Mouse (Mus musculus) forebrain, embryonic 14.5 days (tissue): ENCODE measurements around the gene Cyp46a1. TPM values are rescaled to one million over a fixed set of nuclear protein-coding genes. Genes with fewer than 3 reads are reported as not detected.

Experiments used
- ATAC-seq: fragments of 200-750 bp; cut with Nextera tagmentation; 2 replicates; pipeline ENCODE4 v1.8.0; 2017; ENCODE audit warnings: mild to moderate bottlenecking, moderate library complexity
- DNase-seq: peaks from one replicate; pipeline ENCODE4 v3.0.0-alpha.2; 2015; ENCODE audit warnings: low spot score
- H3K27ac ChIP-seq: fragments of 300-500 bp; sonication (generic); 2 replicates; pipeline ENCODE4 v1.5.1; 2014; ENCODE audit warnings: low read depth, mild to moderate bottlenecking, control low read depth, low read length, moderate library complexity
- H3K27me3 ChIP-seq: fragments of 300-500 bp; sonication (generic); replicated peaks from 2 replicates; pipeline ENCODE4 v1.6.1; 2014; ENCODE audit warnings: low read length, control low read depth, mixed read lengths; ENCODE audit not compliant: control insufficient read depth, insufficient read depth
- H3K36me3 ChIP-seq: fragments of 300-500 bp; sonication (generic); 2 replicates; pipeline ENCODE4 v1.6.1; 2014; ENCODE audit warnings: low read length, control low read depth; ENCODE audit not compliant: control insufficient read depth, insufficient read depth
- H3K4me1 ChIP-seq: fragments of 300-500 bp; sonication (generic); 2 replicates; pipeline ENCODE4 v1.6.1; 2014; ENCODE audit warnings: antibody characterized with exemption, low read length, control low read depth; ENCODE audit not compliant: control insufficient read depth, insufficient read depth
- H3K4me2 ChIP-seq: fragments of 300-500 bp; sonication (generic); 2 replicates; pipeline ENCODE4 v1.6.1; 2014; ENCODE audit warnings: mild to moderate bottlenecking, control low read depth, low read length
- H3K4me3 ChIP-seq: fragments of 300-500 bp; sonication (generic); 2 replicates; pipeline ENCODE4 v1.5.1; 2014; ENCODE audit warnings: low read depth, low read length, control low read depth
- H3K9ac ChIP-seq: fragments of 300-500 bp; sonication (generic); 2 replicates; pipeline ENCODE4 v1.6.1; 2014; ENCODE audit warnings: mild to moderate bottlenecking, low read length, control low read depth, moderate library complexity
- H3K9me3 ChIP-seq: fragments of 300-500 bp; sonication (generic); replicated peaks from 2 replicates; pipeline ENCODE4 v1.6.1; 2016; ENCODE audit warnings: low read length, control low read depth, mixed read lengths; ENCODE audit not compliant: control insufficient read depth
- WGBS: fragments of 180-500 bp; shearing (Covaris S2); extraction: QIAGEN DNeasy Blood & Tissue Kit; methylation state at CpG from one replicate; pipeline ENCODE4 v1.1.7; 2014; 5-methylcytosine and 5-hydroxymethylcytosine counted together
- polyA plus RNA-seq: library from polyadenylated mRNA; unstranded; fragments of >200 nt; fragmentation: Nextera tagmentation; extraction: Ambion mirVana; gene quantifications from 2 replicates; pipeline ENCODE4 v1.2.1, GENCODE M21; 2014

Cyp46a1 gene
- polyA plus RNA-seq, 1 experiment from 2014 or later, result 10.9 TPM

DNA sequence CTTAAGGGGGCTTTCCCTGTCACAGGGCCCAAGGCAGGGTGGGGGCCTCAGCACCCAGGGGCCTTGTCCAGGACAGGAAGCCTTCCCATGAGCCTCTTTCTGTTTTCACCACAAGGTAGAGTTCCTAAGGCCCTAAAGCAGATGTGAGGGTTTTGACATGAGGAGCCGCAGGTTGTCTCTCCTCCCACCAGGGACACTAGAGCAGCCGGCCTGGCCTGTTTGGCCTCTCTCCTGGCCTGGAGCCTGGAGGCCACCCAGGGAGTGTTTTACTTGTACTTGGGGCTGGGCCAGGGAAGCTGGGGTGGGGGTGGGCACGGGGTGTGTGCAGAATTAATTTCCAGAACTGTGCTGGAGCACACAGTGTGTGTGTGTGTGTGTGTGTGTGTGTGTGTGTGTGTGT lies 31.2 kb downstream of the Cyp46a1 start:
- WGBS, result 23% methylated on average over 3 of the region's 3 CpGs
- peak; percentile 49; the same call in 1 of the 2 replicates for ATAC-seq
- Histone ChIP-seq H3K27me3 (no peaks in the 10 kb centered on the region), H3K4me2 (no peak overlapping the region), H3K9ac (no peak overlapping the region), H3K36me3 (no peaks in the 10 kb centered on the region), H3K27ac (no peak overlapping the region), H3K9me3 (no peaks in the 10 kb centered on the region), H3K4me1 (peaks cover 2% of the 10 kb centered on the region; the same call in 1 of the 2 replicates), H3K4me3 (no peak overlapping the region)
- DNase-seq, result peak; percentile 55

DNA sequence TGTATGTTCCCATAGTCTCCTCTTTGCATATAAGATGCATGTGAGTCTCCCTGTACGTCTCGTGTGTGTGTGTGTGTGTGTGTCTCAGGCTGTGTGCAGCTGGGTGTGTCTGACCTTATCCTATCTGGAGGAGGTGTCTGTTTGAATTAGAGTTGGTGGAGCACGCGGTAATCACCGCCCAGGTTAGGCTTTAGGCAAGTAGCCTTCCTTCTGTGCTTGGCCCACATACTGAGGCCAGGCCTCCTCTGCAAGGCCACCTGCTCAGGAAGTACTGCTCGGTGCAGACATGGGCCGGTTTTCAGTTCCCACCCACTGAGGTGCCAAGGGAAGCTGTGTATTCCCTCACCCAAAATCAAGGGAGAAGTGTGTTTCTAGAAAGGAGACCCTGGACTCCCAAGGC lies 31.7 kb downstream of the Cyp46a1 start:
- WGBS, result 79% methylated on average over 7 of the region's 7 CpGs

DNA sequence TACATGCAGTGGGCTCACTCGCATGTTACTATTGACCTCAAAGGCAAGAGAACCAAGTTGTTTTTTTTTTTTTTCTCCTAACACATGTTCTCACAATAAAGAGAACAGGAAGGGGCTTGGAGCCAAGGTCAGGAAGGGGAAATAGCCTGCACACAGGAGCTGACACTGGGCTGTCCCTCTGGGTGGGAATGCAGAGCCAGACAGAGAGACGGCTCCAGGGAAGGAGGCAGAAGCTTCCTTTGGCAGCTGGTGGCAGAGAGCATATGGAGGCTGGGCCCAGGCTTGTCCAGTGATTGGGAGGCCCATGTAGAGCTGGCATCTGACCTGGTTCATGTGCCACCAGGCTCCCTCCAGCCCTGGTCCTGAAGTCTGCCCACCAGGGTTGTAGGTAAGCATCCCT lies 33.7 kb downstream of the Cyp46a1 start:
- 92% methylated on average over 2 of the region's 2 CpGs for WGBS
- ATAC-seq (no peak), DNase-seq (no peak)
- no peak overlapping the region for H3K4me3 ChIP-seq
- H3K9ac ChIP-seq, result no peak overlapping the region
- H3K9me3 ChIP-seq, result no peaks in the 10 kb centered on the region
- H3K36me3 ChIP-seq, result no peaks in the 10 kb centered on the region
- H3K4me2 ChIP-seq, result no peak overlapping the region
- H3K27ac ChIP-seq, result no peak overlapping the region
- peaks cover 2% of the 10 kb centered on the region; the same call in 1 of the 2 replicates for H3K4me1 ChIP-seq
- H3K27me3 ChIP-seq, result no peaks in the 10 kb centered on the region

More for the DNA sequence above, 31.7 kb downstream of the Cyp46a1 start:
- H3K9me3 ChIP-seq, result no peaks in the 10 kb centered on the region
- no peak overlapping the region for H3K4me2 ChIP-seq
- DNase-seq (no peak), ATAC-seq (no peak)
- H3K4me3 ChIP-seq, result no peak overlapping the region
- H3K9ac ChIP-seq, result no peak overlapping the region
- H3K36me3 ChIP-seq, result no peaks in the 10 kb centered on the region
- H3K27me3 ChIP-seq, result no peaks in the 10 kb centered on the region
- H3K27ac ChIP-seq, result no peak overlapping the region
- H3K4me1 ChIP-seq, result peaks cover 2% of the 10 kb centered on the region; the same call in 1 of the 2 replicates

DNA sequence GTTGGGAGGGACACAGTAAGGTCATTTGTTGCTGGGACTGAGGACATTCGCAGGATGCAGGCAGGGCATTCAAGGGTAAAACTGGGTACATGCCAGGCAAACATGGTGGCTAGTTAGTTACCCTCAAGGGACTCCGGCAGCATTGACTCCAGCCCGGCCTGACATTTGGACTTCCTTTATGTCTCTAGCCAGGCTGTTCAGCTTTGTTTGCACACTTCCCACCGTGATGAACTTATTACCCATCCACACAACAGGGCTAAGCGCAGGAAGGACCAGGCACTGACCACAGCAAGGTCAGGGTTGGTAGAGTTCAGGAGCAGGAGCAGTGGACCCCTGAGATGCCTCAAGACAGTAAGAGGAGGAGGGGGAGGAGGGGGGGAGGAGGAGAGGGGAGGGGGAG lies 34.7 kb downstream of the Cyp46a1 start:
- Histone ChIP-seq H3K4me1 (peaks cover 2% of the 10 kb centered on the region; the same call in 1 of the 2 replicates), H3K36me3 (no peaks in the 10 kb centered on the region), H3K27ac (no peak overlapping the region), H3K4me2 (no peak overlapping the region), H3K9ac (no peak overlapping the region), H3K4me3 (no peak overlapping the region), H3K27me3 (no peaks in the 10 kb centered on the region), H3K9me3 (no peaks in the 10 kb centered on the region)
- WGBS, result 54% methylated on average over 5 of the region's 5 CpGs
- DNase-seq (no peak), ATAC-seq (no peak)

DNA sequence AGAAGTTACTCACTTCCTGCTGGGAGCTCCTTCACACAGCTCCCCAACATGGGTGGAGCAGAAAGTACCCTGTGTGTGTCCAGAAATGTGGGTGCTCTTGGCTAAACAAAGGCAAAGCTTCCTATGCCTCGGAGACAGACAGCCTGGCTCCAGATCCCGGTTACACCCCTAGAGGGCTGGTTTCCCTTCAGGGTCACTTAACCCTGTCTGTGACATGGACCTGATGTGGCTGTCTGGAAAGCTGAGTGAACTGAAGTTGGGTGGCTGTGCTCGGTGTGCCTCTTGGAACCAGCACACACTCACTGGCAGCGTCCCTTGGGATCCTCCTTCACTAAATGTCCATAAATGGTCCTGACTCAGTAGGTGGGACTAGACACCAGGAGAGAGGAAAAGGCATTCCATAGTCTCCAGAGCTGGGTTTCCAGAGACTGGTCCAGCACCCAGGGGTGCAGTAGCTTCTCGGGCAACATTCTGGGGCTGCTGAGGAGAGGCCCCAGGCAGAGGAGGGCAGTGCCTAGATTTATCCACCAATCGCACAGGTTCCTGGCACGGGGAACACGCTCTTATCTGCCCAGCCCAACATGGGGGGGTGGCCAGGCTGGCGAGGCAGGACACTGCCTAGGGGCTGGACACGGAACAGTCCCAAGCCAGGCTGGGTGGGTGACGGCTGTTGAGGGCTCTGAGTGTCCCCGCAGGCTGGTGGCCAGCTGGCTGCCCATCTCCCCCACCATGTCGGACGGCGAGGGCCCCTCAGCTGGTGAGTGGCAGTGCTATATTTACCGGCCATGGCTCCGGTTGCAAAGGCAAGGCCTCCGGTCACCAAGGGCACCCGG lies 36.6 kb downstream of the Cyp46a1 start, which contains the start of gene Eml1:
Eml1 (plus strand) TSS at position 362 of the 833 bp plus-strand sequence.
- H3K4me2 ChIP-seq, result no peak within 1 kb of the TSS
- WGBS, result 83% methylated on average over 19 of the region's 19 CpGs
- H3K9me3 ChIP-seq, result no peaks in the 10 kb centered on the region
- no peak for DNase-seq
- no peaks in the 10 kb centered on the region for H3K36me3 ChIP-seq
- ATAC-seq, result no peak
- no peaks in the 10 kb centered on the region for H3K4me1 ChIP-seq
- H3K4me3 ChIP-seq, result no peak within 1 kb of the TSS
- no peak within 1 kb of the TSS for H3K27ac ChIP-seq
- no peak within 1 kb of the TSS for H3K9ac ChIP-seq
- no peaks in the 10 kb centered on the region for H3K27me3 ChIP-seq

DNA sequence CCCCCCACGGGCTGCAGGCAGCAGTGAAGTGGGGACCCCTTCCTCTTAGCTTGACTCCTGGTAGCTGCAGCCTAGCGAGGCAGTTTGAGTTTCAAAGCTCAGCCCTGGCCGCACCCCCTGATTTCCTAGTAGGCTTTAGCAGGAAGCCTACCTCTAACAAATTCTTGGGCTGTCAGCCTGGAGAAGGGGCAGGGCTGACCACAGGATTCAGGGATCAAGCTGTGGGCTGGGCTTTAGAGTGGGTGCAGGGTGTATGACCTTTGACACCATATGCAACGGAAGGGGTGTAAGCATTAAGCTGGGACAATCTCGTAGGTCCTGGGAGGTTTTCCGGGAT lies 37.2 kb downstream of the Cyp46a1 start:
- 82% methylated on average over 6 of the region's 6 CpGs for WGBS
- ATAC-seq, result no peak
- Histone ChIP-seq H3K4me3 (no peak overlapping the region), H3K4me2 (no peak overlapping the region), H3K27ac (no peak overlapping the region), H3K9ac (no peak overlapping the region), H3K9me3 (no peaks in the 10 kb centered on the region), H3K27me3 (no peaks in the 10 kb centered on the region), H3K4me1 (no peaks in the 10 kb centered on the region), H3K36me3 (no peaks in the 10 kb centered on the region)
- no peak for DNase-seq

DNA sequence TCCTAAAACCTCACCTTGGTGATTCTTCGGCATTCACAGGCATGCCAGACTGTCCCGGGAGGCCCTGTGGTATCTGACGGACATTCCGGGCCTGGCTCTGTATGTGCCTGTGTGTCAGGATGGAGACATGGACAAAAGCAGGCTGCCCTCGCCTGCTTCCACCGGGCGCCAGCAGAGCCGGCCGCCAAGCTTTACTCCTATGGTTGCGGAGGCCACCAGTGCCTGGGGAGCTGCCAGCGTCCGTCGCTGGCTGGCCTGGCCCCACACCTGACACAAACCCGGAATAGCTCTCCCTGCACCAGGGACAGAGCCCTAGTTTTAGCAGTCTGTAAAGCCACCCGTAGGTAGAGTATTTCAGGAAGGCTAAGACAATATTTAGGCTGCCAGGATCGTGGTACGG lies 38.1 kb downstream of the Cyp46a1 start:
- Histone ChIP-seq H3K36me3 (no peaks in the 10 kb centered on the region), H3K9me3 (no peaks in the 10 kb centered on the region), H3K9ac (0 out of 2 replicates have a peak overlapping the region, but pooled peaks have one; percentile 5), H3K4me1 (no peaks in the 10 kb centered on the region), H3K27me3 (no peaks in the 10 kb centered on the region), H3K4me2 (no peak overlapping the region), H3K27ac (no peak overlapping the region), H3K4me3 (no peak overlapping the region)
- ATAC-seq (no peak), DNase-seq (no peak)
- WGBS, result 74% methylated on average over 17 of the region's 17 CpGs

DNA sequence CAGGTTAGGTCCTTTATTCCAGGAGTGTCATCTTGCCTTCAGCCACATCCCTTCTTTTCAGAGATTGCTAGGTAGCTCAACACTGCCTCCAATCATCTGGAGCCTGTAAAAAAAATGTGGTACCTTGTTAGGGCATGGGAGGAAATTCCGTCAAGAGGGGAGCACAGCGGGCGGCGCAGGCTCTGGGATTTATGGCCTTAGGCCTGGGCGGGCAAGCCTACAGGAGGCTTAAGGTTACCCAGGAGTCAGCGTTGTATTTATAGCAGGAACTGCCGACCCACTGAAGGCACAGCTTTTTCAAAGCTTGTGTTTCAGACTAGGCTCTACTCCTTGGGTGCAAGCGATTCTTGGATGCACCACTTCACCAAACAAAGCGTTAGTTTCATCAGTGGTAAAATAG lies 39.4 kb downstream of the Cyp46a1 start:
- Histone ChIP-seq H3K4me1 (no peaks in the 10 kb centered on the region), H3K27me3 (no peaks in the 10 kb centered on the region), H3K9me3 (no peaks in the 10 kb centered on the region), H3K4me2 (no peak overlapping the region), H3K27ac (no peak overlapping the region), H3K9ac (no peak overlapping the region), H3K36me3 (no peaks in the 10 kb centered on the region), H3K4me3 (no peak overlapping the region)
- ATAC-seq (no peak), DNase-seq (no peak)
- 86% methylated on average over 9 of the region's 9 CpGs for WGBS

DNA sequence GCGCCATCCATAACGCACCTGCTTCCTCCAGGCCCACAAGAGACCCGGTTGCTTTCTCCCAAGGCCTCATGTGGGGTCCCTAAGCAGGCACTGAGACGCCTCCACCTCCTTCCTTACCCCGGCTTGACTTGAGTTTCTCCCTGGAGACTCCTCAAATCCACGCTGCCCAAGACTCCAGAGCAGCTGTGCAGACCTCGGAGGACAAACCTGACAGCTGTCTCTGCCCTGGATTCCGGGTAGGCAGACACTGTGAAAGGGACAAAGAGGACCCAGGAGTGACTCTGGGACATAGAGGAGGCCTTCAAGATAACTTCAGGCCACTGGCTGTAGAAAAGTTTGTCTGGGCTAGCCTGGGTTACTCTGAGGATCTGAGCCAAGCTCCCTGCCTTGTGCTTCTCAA lies 40.5 kb downstream of the Cyp46a1 start:
- Histone ChIP-seq H3K27ac (no peak overlapping the region), H3K36me3 (no peaks in the 10 kb centered on the region), H3K27me3 (no peaks in the 10 kb centered on the region), H3K4me1 (no peaks in the 10 kb centered on the region), H3K9me3 (no peaks in the 10 kb centered on the region), H3K4me3 (no peak overlapping the region), H3K4me2 (no peak overlapping the region), H3K9ac (no peak overlapping the region)
- WGBS, result 88% methylated on average over 8 of the region's 8 CpGs
- no peak for ATAC-seq
- DNase-seq, result no peak
